Mouse (Mus musculus) forebrain, embryonic 11.5 days (tissue): ENCODE measurements around the gene Prickle2. TPM values are rescaled to one million over a fixed set of nuclear protein-coding genes. Genes with fewer than 3 reads are reported as not detected.

ENCODE experiments used
- ATAC-seq: fragments of 200-750 bp; cut with Nextera tagmentation; replicated peaks from 2 replicates; pipeline ENCODE4 v1.8.0; 2017; ENCODE audit warnings: moderate TSS enrichment; ENCODE audit not compliant: low FRiP score
- DNase-seq: peaks from one replicate; pipeline ENCODE4 v3.0.0-alpha.2; 2017; ENCODE audit warnings: low spot score
- H3K27ac ChIP-seq: fragments of 300-500 bp; sonication (generic); 2 replicates; pipeline ENCODE4 v1.5.1; 2014; ENCODE audit warnings: low read depth, low read length
- H3K27me3 ChIP-seq: fragments of 300-500 bp; sonication (generic); 2 replicates; pipeline ENCODE4 v1.6.1; 2014; ENCODE audit warnings: mild to moderate bottlenecking, low read length, mixed read lengths; ENCODE audit not compliant: control insufficient read depth, insufficient read depth
- H3K36me3 ChIP-seq: fragments of 300-500 bp; sonication (generic); 2 replicates; pipeline ENCODE4 v1.6.1; 2014; ENCODE audit warnings: mild to moderate bottlenecking, low read length, moderate library complexity, mixed read lengths; ENCODE audit not compliant: control insufficient read depth, insufficient read depth
- H3K4me1 ChIP-seq: fragments of 300-500 bp; sonication (generic); replicated peaks from 2 replicates; pipeline ENCODE4 v1.6.1; 2014; ENCODE audit warnings: low read length, mixed read lengths; ENCODE audit not compliant: control insufficient read depth, insufficient read depth
- H3K4me2 ChIP-seq: fragments of 300-500 bp; sonication (generic); 2 replicates; pipeline ENCODE4 v1.6.1; 2014; ENCODE audit warnings: low read depth, mild to moderate bottlenecking, low read length, moderate library complexity, mixed read lengths; ENCODE audit not compliant: severe bottlenecking
- H3K4me3 ChIP-seq: fragments of 300-500 bp; sonication (generic); 2 replicates; pipeline ENCODE4 v1.5.1; 2014; ENCODE audit warnings: low read depth, low read length
- H3K9ac ChIP-seq: fragments of 300-500 bp; sonication (generic); 2 replicates; pipeline ENCODE4 v1.6.1; 2014; ENCODE audit warnings: low read length
- H3K9me3 ChIP-seq: fragments of 300-500 bp; sonication (generic); 2 replicates; pipeline ENCODE4 v1.6.1; 2016; ENCODE audit warnings: low read length, mixed read lengths; ENCODE audit not compliant: control insufficient read depth
- WGBS: fragments of 180-500 bp; shearing (Covaris S2); extraction: QIAGEN DNeasy Blood & Tissue Kit; methylation state at CpG from one replicate; pipeline ENCODE4 v1.1.7; 2014; 5-methylcytosine and 5-hydroxymethylcytosine counted together
- polyA plus RNA-seq: library from polyadenylated mRNA; unstranded; fragments of >200 nt; fragmentation: Nextera tagmentation; extraction: Ambion mirVana; gene quantifications from 2 replicates; pipeline ENCODE4 v1.2.1, GENCODE M21; 2014

Prickle2 gene
- polyA plus RNA-seq, 1 experiment from 2014 or later, result 4.0 TPM

GRCm38 (mm10) chr6:92596340-92596739 is 109.6 kb downstream of the Prickle2 start:
- ATAC-seq, result no peak
- H3K4me3 ChIP-seq, result no peak overlapping the region
- H3K27ac ChIP-seq, result no peak overlapping the region
- no peaks in the 10 kb centered on the region for H3K36me3 ChIP-seq
- WGBS, result 89% methylated on average over 3 of the region's 3 CpGs
- no peaks in the 10 kb centered on the region for H3K4me1 ChIP-seq
- no peak for DNase-seq
- H3K9me3 ChIP-seq, result no peaks in the 10 kb centered on the region
- H3K4me2 ChIP-seq, result no peak overlapping the region
- no peak overlapping the region for H3K9ac ChIP-seq
- no peaks in the 10 kb centered on the region for H3K27me3 ChIP-seq

- Histone ChIP-seq H3K4me2 (no peak overlapping the region), H3K4me3 (no peak overlapping the region), H3K9ac (no peak overlapping the region), H3K9me3 (no peaks in the 10 kb centered on the region), H3K27ac (no peak overlapping the region), H3K27me3 (no peaks in the 10 kb centered on the region), H3K36me3 (no peaks in the 10 kb centered on the region), H3K4me1 (no peaks in the 10 kb centered on the region)
- DNase-seq (no peak), ATAC-seq (no peak)
- WGBS, result 77% methylated on average over 5 of the region's 5 CpGs
These were observed 116.4 kb downstream of the Prickle2 start for GRCm38 (mm10) chr6:92589381-92590065.

DNA sequence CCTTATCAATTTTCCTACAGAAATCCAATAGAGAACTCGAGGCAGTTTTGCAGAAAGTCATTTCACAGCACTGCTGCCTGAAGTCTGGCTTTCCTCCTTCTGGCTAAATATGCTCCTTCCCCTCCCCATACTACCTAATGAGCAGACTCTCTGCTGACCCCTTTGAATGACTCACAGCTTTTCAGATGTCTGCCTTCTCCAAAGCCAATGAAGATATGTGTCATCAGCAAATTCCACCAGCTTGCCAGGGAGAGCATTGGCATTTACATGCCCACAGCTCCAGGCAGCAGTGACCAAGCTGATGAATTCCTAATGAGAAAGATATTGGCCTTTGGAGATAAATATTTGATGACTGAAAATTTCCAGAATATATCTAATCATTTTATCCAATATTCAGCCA is 121.9 kb downstream of the Prickle2 start:
- DNase-seq (no peak), ATAC-seq (no peak)
- Histone ChIP-seq H3K36me3 (no peaks in the 10 kb centered on the region), H3K9ac (no peak overlapping the region), H3K4me3 (no peak overlapping the region), H3K27me3 (no peaks in the 10 kb centered on the region), H3K4me2 (no peak overlapping the region), H3K9me3 (no peaks in the 10 kb centered on the region), H3K4me1 (no peaks in the 10 kb centered on the region), H3K27ac (no peak overlapping the region)
- 68% methylated on average over 1 of the region's 1 CpGs for WGBS

DNA sequence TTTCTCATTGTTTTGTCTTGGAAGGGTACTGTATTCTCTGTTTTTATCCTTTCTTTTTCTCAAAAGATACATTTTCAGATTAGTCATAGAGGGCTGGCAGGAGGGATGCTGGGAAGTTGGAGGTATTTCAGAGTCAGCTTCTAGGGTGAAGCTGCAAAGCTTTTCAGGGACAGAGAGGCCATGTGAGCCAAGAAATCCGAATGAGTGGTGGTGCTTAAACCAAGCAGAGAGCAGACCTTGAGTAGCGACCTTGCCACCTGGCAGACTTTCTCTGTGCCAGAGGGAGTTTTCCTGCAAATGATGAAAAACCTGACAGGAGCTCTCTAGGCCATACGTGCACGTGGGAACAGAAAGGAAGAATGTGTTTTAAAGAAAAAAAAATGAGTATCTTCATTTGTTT is 130.7 kb downstream of the Prickle2 start:
- WGBS, result 79% methylated on average over 4 of the region's 4 CpGs
- H3K36me3 ChIP-seq, result no peaks in the 10 kb centered on the region

GRCm38 (mm10) chr6:92572139-92572538 is 133.8 kb downstream of the Prickle2 start:
- Histone ChIP-seq H3K27me3 (no peaks in the 10 kb centered on the region), H3K27ac (no peak overlapping the region), H3K36me3 (no peaks in the 10 kb centered on the region), H3K4me1 (no peaks in the 10 kb centered on the region; the same call in 1 of the 2 replicates), H3K9me3 (no peaks in the 10 kb centered on the region), H3K9ac (no peak overlapping the region), H3K4me3 (no peak overlapping the region), H3K4me2 (no peak overlapping the region)
- ATAC-seq (no peak), DNase-seq (no peak)
- WGBS, result 94% methylated on average over 3 of the region's 3 CpGs

More for the DNA sequence above, 130.7 kb downstream of the Prickle2 start:
- no peaks in the 10 kb centered on the region for H3K27me3 ChIP-seq
- H3K4me3 ChIP-seq, result no peak overlapping the region
- no peak overlapping the region for H3K4me2 ChIP-seq
- DNase-seq, result no peak
- no peak overlapping the region for H3K27ac ChIP-seq
- H3K4me1 ChIP-seq, result no peaks in the 10 kb centered on the region
- no peaks in the 10 kb centered on the region for H3K9me3 ChIP-seq
- H3K9ac ChIP-seq, result no peak overlapping the region
- no peak for ATAC-seq

DNA sequence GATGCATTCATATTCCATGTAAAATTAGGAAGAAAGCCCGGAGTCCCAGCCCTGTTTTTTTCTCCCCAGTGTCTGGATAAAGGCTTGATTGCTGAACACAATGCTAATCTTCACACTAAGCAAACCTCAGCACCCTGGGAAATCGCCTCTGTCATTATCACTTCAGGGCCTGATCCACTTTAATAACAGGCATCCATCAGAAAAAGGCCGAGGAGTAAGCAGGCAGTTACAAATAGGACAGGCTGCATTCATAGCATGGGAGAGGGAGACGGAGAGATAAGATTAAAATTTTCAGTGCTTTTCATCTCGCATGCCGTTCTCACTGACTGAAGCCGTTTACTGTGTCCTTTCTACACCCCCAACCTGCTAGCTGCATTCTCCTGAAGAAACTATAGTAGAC is 135.9 kb downstream of the Prickle2 start:
- 46% methylated on average over 7 of the region's 7 CpGs for WGBS
- H3K4me2 ChIP-seq, result no peak overlapping the region
- H3K27me3 ChIP-seq, result no peaks in the 10 kb centered on the region
- H3K9ac ChIP-seq, result no peak overlapping the region
- no peak overlapping the region for H3K4me3 ChIP-seq
- no peak for ATAC-seq
- no peaks in the 10 kb centered on the region for H3K36me3 ChIP-seq
- H3K4me1 ChIP-seq, result no peaks in the 10 kb centered on the region; the same call in 1 of the 2 replicates
- no peak for DNase-seq
- H3K9me3 ChIP-seq, result no peaks in the 10 kb centered on the region
- no peak overlapping the region for H3K27ac ChIP-seq

DNA sequence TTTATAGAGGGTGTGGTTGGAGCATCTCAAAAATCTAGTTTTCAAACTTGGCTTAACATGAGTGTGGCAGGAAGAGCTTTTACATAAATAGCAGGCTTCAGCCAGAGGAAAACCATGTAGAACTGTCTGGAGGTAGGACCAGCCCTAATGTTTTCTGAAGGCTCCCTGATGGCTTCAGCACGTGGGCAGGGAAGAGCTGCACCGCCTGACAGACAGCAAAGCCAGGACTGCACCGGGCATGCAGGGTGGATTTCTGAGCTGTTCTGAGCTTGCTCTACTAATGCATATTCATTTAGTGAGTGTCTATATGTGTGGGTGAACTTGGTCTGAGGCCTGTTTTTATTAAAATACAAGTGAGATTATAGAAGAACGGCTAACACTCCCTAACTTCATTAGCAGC is 136.7 kb downstream of the Prickle2 start:
- ATAC-seq, result no peak
- H3K4me2 ChIP-seq, result no peak overlapping the region
- no peak overlapping the region for H3K4me3 ChIP-seq
- no peaks in the 10 kb centered on the region; the same call in 1 of the 2 replicates for H3K4me1 ChIP-seq
- no peaks in the 10 kb centered on the region for H3K36me3 ChIP-seq
- no peak overlapping the region for H3K9ac ChIP-seq
- no peaks in the 10 kb centered on the region for H3K9me3 ChIP-seq
- DNase-seq, result no peak
- H3K27ac ChIP-seq, result no peak overlapping the region
- WGBS, result 56% methylated on average over 4 of the region's 4 CpGs
- H3K27me3 ChIP-seq, result no peaks in the 10 kb centered on the region

DNA sequence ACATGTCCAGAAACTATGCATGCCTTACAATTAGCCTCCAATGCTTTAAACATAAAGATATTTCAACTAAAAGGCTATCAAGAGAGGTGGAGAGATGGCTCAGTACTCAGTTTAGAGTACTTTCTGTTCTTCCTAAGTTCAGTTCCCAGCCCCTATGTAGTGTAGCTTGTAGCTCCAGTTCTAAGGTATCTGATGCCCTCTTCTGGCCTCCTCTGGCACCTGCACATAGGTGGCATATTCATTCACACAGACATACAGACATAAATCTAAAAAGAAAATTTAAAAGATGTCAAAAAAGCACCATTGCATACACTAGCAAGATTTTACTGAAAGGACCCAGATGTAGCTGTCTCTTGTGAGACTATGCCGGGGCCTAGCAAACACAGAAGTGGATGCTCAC is 146.7 kb downstream of the Prickle2 start:
- no peaks in the 10 kb centered on the region for H3K27me3 ChIP-seq
- no peak overlapping the region for H3K9ac ChIP-seq
- no peaks in the 10 kb centered on the region for H3K9me3 ChIP-seq
- H3K27ac ChIP-seq, result no peak overlapping the region
- WGBS, result 100% methylated on average over 1 of the region's 1 CpGs
- ATAC-seq (no peak), DNase-seq (no peak)
- H3K4me1 ChIP-seq, result no peaks in the 10 kb centered on the region
- H3K4me2 ChIP-seq, result no peak overlapping the region
- H3K4me3 ChIP-seq, result no peak overlapping the region
- no peaks in the 10 kb centered on the region for H3K36me3 ChIP-seq

DNA sequence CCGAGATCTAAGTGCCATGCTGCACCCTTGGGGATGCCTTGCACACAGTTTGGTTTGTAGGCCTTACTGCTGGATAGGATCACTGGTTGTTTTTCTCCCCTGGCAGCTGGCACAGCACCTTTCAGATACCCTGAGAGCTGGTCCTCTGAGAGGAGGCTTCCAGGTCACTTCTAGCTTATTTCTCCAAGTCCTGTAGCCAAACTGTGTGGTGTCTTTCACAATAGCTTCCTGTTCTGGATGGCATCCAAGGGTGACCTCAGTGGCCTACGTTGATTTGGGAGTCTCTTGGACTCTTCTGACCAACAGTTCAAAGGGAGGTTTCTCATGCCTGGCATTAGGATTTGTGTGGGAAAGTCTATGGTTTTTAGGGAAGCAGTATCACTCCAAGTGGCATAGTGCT is 150.3 kb downstream of the Prickle2 start:
- DNase-seq (no peak), ATAC-seq (no peak)
- no peaks in the 10 kb centered on the region for H3K27me3 ChIP-seq
- H3K9me3 ChIP-seq, result no peaks in the 10 kb centered on the region
- 69% methylated on average over 2 of the region's 2 CpGs for WGBS
- H3K4me1 ChIP-seq, result no peaks in the 10 kb centered on the region
- H3K36me3 ChIP-seq, result no peaks in the 10 kb centered on the region
- H3K9ac ChIP-seq, result no peak overlapping the region
- H3K27ac ChIP-seq, result no peak overlapping the region
- H3K4me3 ChIP-seq, result no peak overlapping the region
- no peak overlapping the region for H3K4me2 ChIP-seq
